Comparison of ENCODE assay signal across 11 mouse cellular contexts in the genomic region with DNA sequence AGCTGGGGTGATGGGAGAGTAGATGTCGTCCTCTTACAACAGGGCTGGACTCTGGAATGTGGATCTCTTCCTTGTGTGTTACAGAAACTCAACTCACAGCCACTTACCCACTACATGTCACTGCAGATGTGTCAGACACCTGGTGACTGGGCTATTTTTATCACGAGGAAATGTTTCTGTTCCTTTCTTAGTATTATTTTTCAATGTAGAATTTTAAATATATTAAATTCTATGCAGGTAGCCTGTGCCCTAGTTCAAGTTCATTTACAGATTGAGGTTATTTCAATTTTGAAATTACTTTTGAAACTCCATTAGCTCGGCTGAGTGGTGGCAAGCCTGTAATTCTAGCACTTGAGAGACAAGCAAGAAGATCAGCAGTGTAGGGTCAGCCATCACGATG.
"Had no signal": no experiment of that assay in that cellular context is flagged by ENCODE, and none has a peak within 500 bp of the region (broad histone marks: within the 10 kb centered on the region; RNA-seq: fewer than 3 reads in every experiment).

No protein-coding gene starts in this region.

- ATAC-seq: midbrain, embryonic 16.5 days had no signal

- H3K27ac ChIP-seq: kidney, postnatal 0 days; limb, embryonic 15.5 days; lung, embryonic 15.5 days; midbrain, embryonic 12.5 days had no signal

- H3K4me2 ChIP-seq: limb, embryonic 15.5 days; liver, embryonic 15.5 days; lung, embryonic 15.5 days; midbrain, embryonic 12.5 days had no signal

- H3K4me1 ChIP-seq: midbrain, embryonic 12.5 days had no signal

- H3K27me3 ChIP-seq: limb, embryonic 15.5 days; liver, embryonic 15.5 days; lung, embryonic 15.5 days; midbrain, embryonic 12.5 days had no signal

- H3K4me3 ChIP-seq: limb, embryonic 15.5 days; liver, embryonic 15.5 days; lung, embryonic 15.5 days; midbrain, embryonic 12.5 days had no signal

- H3K36me3 ChIP-seq: limb, embryonic 15.5 days; liver, embryonic 15.5 days; lung, embryonic 15.5 days; midbrain, embryonic 12.5 days had no signal

- H3K9me3 ChIP-seq: limb, embryonic 15.5 days; liver, embryonic 15.5 days; lung, embryonic 15.5 days; midbrain, embryonic 12.5 days had no signal

- DNase-seq: kidney, postnatal 36 days; layer of hippocampus, adult 9-11 months; layer of hippocampus, postnatal 36 days; right cerebral cortex, postnatal 14 days; thymus, postnatal 4 days had no signal

- H3K9ac ChIP-seq: limb, embryonic 15.5 days; liver, embryonic 15.5 days; lung, embryonic 15.5 days; midbrain, embryonic 12.5 days had no signal
